Mouse (Mus musculus): ENCODE results near the gene Scn2b. TPM values are rescaled to one million over a fixed set of nuclear protein-coding genes. Genes with fewer than 3 reads are reported as not detected.

Scn2b gene
- polyA plus RNA-seq, 1 experiment from 2014 or later = 3.4 TPM

GRCm38 (mm10) chr9:45122209-45122761 is 4.7 kb downstream of the Scn2b start:
- H3K27me3 ChIP-seq (ENCODE audit: control insufficient read depth, insufficient read depth, low read length) = no peaks in the 10 kb centered on the region
- no peak for DNase-seq (ENCODE audit: low spot score)
- H3K9ac ChIP-seq (ENCODE audit: low read length) = no peak overlapping the region
- no peak overlapping the region for H3K27ac ChIP-seq (ENCODE audit: low read depth, low read length)
- no peak overlapping the region for H3K4me2 ChIP-seq (ENCODE audit: low read depth)
- H3K36me3 ChIP-seq (ENCODE audit: control insufficient read depth, insufficient read depth, low read length) = no peaks in the 10 kb centered on the region
- no peaks in the 10 kb centered on the region for H3K9me3 ChIP-seq (ENCODE audit: control insufficient read depth, low read length)
- ATAC-seq (ENCODE audit: insufficient read depth, low FRiP score, low TSS enrichment) = no peak
- peaks cover 13% of the 10 kb centered on the region; the same call in 1 of the 2 replicates for H3K4me1 ChIP-seq (ENCODE audit: control insufficient read depth, insufficient read depth, low read length)
- WGBS = 34% methylated on average over 9 of the region's 9 CpGs
- H3K4me3 ChIP-seq (ENCODE audit: low read depth, low read length) = no peak overlapping the region

DNA sequence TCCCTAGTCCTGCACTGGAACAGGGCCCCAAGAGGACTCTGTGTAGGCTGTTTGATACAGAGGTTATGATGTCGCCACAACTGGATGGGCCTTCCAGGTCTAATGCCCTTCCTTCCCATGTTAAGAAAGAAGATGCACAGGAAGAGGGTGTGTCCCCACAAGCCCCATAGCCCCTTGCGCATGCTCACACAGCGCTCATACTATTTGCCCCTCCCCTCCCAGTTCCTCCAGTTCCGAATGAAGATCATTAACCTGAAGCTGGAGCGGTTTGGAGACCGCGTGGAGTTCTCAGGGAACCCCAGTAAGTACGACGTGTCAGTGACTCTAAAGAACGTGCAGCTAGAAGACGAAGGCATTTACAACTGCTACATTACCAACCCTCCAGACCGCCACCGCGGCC is 7.6 kb downstream of the Scn2b start:
- WGBS = 92% methylated on average over 14 of the region's 14 CpGs
- ATAC-seq (ENCODE audit: insufficient read depth, low FRiP score, low TSS enrichment) = no peak
- H3K9me3 ChIP-seq (ENCODE audit: control insufficient read depth, low read length) = no peaks in the 10 kb centered on the region
- no peaks in the 10 kb centered on the region for H3K36me3 ChIP-seq (ENCODE audit: control insufficient read depth, insufficient read depth, low read length)
- H3K4me2 ChIP-seq (ENCODE audit: low read depth) = no peak overlapping the region
- no peak for DNase-seq (ENCODE audit: low spot score)
- H3K4me3 ChIP-seq (ENCODE audit: low read depth, low read length) = no peak overlapping the region
- no peak overlapping the region for H3K27ac ChIP-seq (ENCODE audit: low read depth, low read length)
- H3K9ac ChIP-seq (ENCODE audit: low read length) = no peak overlapping the region
- no peaks in the 10 kb centered on the region for H3K27me3 ChIP-seq (ENCODE audit: control insufficient read depth, insufficient read depth, low read length)
- peaks cover 7% of the 10 kb centered on the region; the same call in 1 of the 2 replicates for H3K4me1 ChIP-seq (ENCODE audit: control insufficient read depth, insufficient read depth, low read length)

GRCm38 (mm10) chr9:45126941-45127340 is 9.4 kb downstream of the Scn2b start:
- 68% methylated on average over 7 of the region's 7 CpGs for WGBS
- H3K9me3 ChIP-seq (ENCODE audit: control insufficient read depth, low read length) = no peaks in the 10 kb centered on the region
- no peak overlapping the region for H3K9ac ChIP-seq (ENCODE audit: low read length)
- H3K36me3 ChIP-seq (ENCODE audit: control insufficient read depth, insufficient read depth, low read length) = no peaks in the 10 kb centered on the region
- no peak overlapping the region for H3K27ac ChIP-seq (ENCODE audit: low read depth, low read length)
- no peaks in the 10 kb centered on the region for H3K27me3 ChIP-seq (ENCODE audit: control insufficient read depth, insufficient read depth, low read length)
- ATAC-seq (ENCODE audit: insufficient read depth, low FRiP score, low TSS enrichment) (no peak), DNase-seq (ENCODE audit: low spot score) (no peak)
- peaks cover 5% of the 10 kb centered on the region; the same call in 1 of the 2 replicates for H3K4me1 ChIP-seq (ENCODE audit: control insufficient read depth, insufficient read depth, low read length)
- no peak overlapping the region for H3K4me2 ChIP-seq (ENCODE audit: low read depth)
- H3K4me3 ChIP-seq (ENCODE audit: low read depth, low read length) = no peak overlapping the region

- H3K4me3 ChIP-seq (ENCODE audit: low read depth, low read length) = no peak overlapping the region
- no peaks in the 10 kb centered on the region for H3K36me3 ChIP-seq (ENCODE audit: control insufficient read depth, insufficient read depth, low read length)
- no peaks in the 10 kb centered on the region for H3K27me3 ChIP-seq (ENCODE audit: control insufficient read depth, insufficient read depth, low read length)
- 80% methylated on average over 3 of the region's 3 CpGs for WGBS
- H3K27ac ChIP-seq (ENCODE audit: low read depth, low read length) = no peak overlapping the region
- DNase-seq (ENCODE audit: low spot score) = no peak
- no peaks in the 10 kb centered on the region for H3K4me1 ChIP-seq (ENCODE audit: control insufficient read depth, insufficient read depth, low read length)
- ATAC-seq (ENCODE audit: insufficient read depth, low FRiP score, low TSS enrichment) = no peak
- no peaks in the 10 kb centered on the region for H3K9me3 ChIP-seq (ENCODE audit: control insufficient read depth, low read length)
- H3K4me2 ChIP-seq (ENCODE audit: low read depth) = no peak overlapping the region
- H3K9ac ChIP-seq (ENCODE audit: low read length) = no peak overlapping the region
Observed at GRCm38 (mm10) chr9:45130119-45130518, 12.5 kb downstream of the Scn2b start.

- Histone ChIP-seq H3K4me2 (ENCODE audit: low read depth) (no peak overlapping the region), H3K27me3 (ENCODE audit: control insufficient read depth, insufficient read depth, low read length) (peaks cover 22% of the 10 kb centered on the region), H3K4me3 (ENCODE audit: low read depth, low read length) (no peak overlapping the region), H3K4me1 (ENCODE audit: control insufficient read depth, insufficient read depth, low read length) (0 out of 2 replicates have a peak, but pooled peaks cover 3% of the 10 kb centered on the region), H3K9me3 (ENCODE audit: control insufficient read depth, low read length) (no peaks in the 10 kb centered on the region), H3K9ac (ENCODE audit: low read length) (no peak overlapping the region), H3K36me3 (ENCODE audit: control insufficient read depth, insufficient read depth, low read length) (no peaks in the 10 kb centered on the region), H3K27ac (ENCODE audit: low read depth, low read length) (no peak overlapping the region)
- peak; percentile 63 for DNase-seq (ENCODE audit: low spot score)
- WGBS = 26% methylated on average over 5 of the region's 5 CpGs
- no peak for ATAC-seq (ENCODE audit: insufficient read depth, low FRiP score, low TSS enrichment)
Observed at GRCm38 (mm10) chr9:45133484-45134310, 16.1 kb downstream of the Scn2b start.

GRCm38 (mm10) chr9:45136442-45137169 is 19.0 kb downstream of the Scn2b start:
- H3K4me2 ChIP-seq (ENCODE audit: low read depth) = no peak overlapping the region
- no peak overlapping the region for H3K27ac ChIP-seq (ENCODE audit: low read depth, low read length)
- DNase-seq (ENCODE audit: low spot score) = no peak
- no peak for ATAC-seq (ENCODE audit: insufficient read depth, low FRiP score, low TSS enrichment)
- no peak overlapping the region for H3K4me3 ChIP-seq (ENCODE audit: low read depth, low read length)
- peaks cover 40% of the 10 kb centered on the region for H3K27me3 ChIP-seq (ENCODE audit: control insufficient read depth, insufficient read depth, low read length)
- WGBS = 5% methylated on average over 7 of the region's 7 CpGs
- H3K36me3 ChIP-seq (ENCODE audit: control insufficient read depth, insufficient read depth, low read length) = no peaks in the 10 kb centered on the region
- 0 out of 2 replicates have a peak, but pooled peaks cover 3% of the 10 kb centered on the region for H3K4me1 ChIP-seq (ENCODE audit: control insufficient read depth, insufficient read depth, low read length)
- H3K9ac ChIP-seq (ENCODE audit: low read length) = no peak overlapping the region
- H3K9me3 ChIP-seq (ENCODE audit: control insufficient read depth, low read length) = no peaks in the 10 kb centered on the region

- WGBS = under 1% methylated on average over 74 of the region's 76 CpGs
- no peaks in the 10 kb centered on the region for H3K36me3 ChIP-seq (ENCODE audit: control insufficient read depth, insufficient read depth, low read length)
- H3K4me1 ChIP-seq (ENCODE audit: control insufficient read depth, insufficient read depth, low read length) = 0 out of 2 replicates have a peak, but pooled peaks cover 3% of the 10 kb centered on the region
Observed at GRCm38 (mm10) chr9:45138191-45139032, 20.8 kb downstream of the Scn2b start, which contains the start of gene Scn4b. Scn4b (plus strand) TSS chr9:45138395.

DNA sequence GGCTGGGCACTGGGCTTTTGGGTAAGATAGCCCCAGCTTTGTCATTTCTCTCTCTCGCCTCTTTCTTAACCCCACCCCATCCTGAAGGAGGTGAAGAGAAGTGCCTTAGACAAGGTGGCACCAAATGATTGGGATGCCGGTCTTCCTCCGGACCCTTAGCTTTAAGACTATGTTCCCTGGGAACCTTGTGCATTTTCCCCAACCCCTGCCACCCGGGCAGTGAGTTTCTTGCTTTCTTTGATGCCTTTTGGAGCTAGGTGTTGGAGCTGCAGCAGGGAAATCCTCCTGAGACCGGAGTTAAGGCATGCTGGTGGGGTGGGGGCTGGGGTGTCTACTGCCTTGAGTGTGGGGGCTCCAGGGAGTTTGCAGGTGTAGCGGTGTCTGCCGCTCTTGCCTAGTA is 21.5 kb downstream of the Scn2b start:
- Histone ChIP-seq H3K27ac (ENCODE audit: low read depth, low read length) (no peak overlapping the region), H3K36me3 (ENCODE audit: control insufficient read depth, insufficient read depth, low read length) (no peaks in the 10 kb centered on the region), H3K27me3 (ENCODE audit: control insufficient read depth, insufficient read depth, low read length) (peaks cover 40% of the 10 kb centered on the region), H3K4me1 (ENCODE audit: control insufficient read depth, insufficient read depth, low read length) (0 out of 2 replicates have a peak, but pooled peaks cover 3% of the 10 kb centered on the region), H3K9ac (ENCODE audit: low read length) (no peak overlapping the region), H3K4me3 (ENCODE audit: low read depth, low read length) (peak overlapping the region; percentile 47), H3K4me2 (ENCODE audit: low read depth) (peak overlapping the region; percentile 90), H3K9me3 (ENCODE audit: control insufficient read depth, low read length) (no peaks in the 10 kb centered on the region)
- no peak for ATAC-seq (ENCODE audit: insufficient read depth, low FRiP score, low TSS enrichment)
- no peak for DNase-seq (ENCODE audit: low spot score)
- WGBS = 4% methylated on average over 7 of the region's 7 CpGs

More at GRCm38 (mm10) chr9:45138191-45139032, 20.8 kb downstream of the Scn2b start, which contains the start of gene Scn4b:
- H3K4me3 ChIP-seq (ENCODE audit: low read depth, low read length) = peak within 1 kb of the TSS; percentile 47
- H3K9ac ChIP-seq (ENCODE audit: low read length) = peak within 1 kb of the TSS; percentile 44
- ATAC-seq (ENCODE audit: insufficient read depth, low FRiP score, low TSS enrichment) (no peak), DNase-seq (ENCODE audit: low spot score) (peak; percentile 66)
- H3K27me3 ChIP-seq (ENCODE audit: control insufficient read depth, insufficient read depth, low read length) = peaks cover 40% of the 10 kb centered on the region
- H3K4me2 ChIP-seq (ENCODE audit: low read depth) = peak within 1 kb of the TSS; percentile 90
- no peak within 1 kb of the TSS for H3K27ac ChIP-seq (ENCODE audit: low read depth, low read length)
- no peaks in the 10 kb centered on the region for H3K9me3 ChIP-seq (ENCODE audit: control insufficient read depth, low read length)
